Mouse (Mus musculus): ENCODE measurements around the gene Osm. TPM values are rescaled to one million over a fixed set of nuclear protein-coding genes. Genes with fewer than 3 reads are reported as not detected.

The Osm gene
- total and polyA plus RNA-seq, 2 experiments from 2014 or later: 0.10 to 0.84 TPM

GRCm38 (mm10) chr11:4276411-4276861 lies 40.2 kb downstream of the Osm start:
- Histone ChIP-seq H3K4me1 (ENCODE audit: control insufficient read depth, insufficient read depth) (peaks cover 11% of the 10 kb centered on the region), H3K9me3 (replicated peaks; ENCODE audit: control insufficient read depth, low read length) (no peaks in the 10 kb centered on the region), H3K4me2 (ENCODE audit: low read depth, low read length) (no peak overlapping the region), H3K36me3 (replicated peaks; ENCODE audit: control insufficient read depth, insufficient read depth, low read length) (no peaks in the 10 kb centered on the region), H3K27me3 (ENCODE audit: control insufficient read depth, insufficient read depth, low read length) (no peaks in the 10 kb centered on the region), H3K4me3 (ENCODE audit: low read depth, low read length) (no peak overlapping the region), H3K27ac (ENCODE audit: low read depth) (no peak overlapping the region), H3K9ac (replicated peaks; ENCODE audit: low read depth, low read length) (no peak overlapping the region)
- no peak for DNase-seq (ENCODE audit: low spot score)
- ATAC-seq (ENCODE audit: insufficient read depth, low read depth): peak; percentile 38
- no peak for TF ChIP-seq CTCF (IDR thresholded peaks at IDR 0.05; ENCODE audit: low read depth)
- no peak for TF ChIP-seq EP300 (IDR thresholded peaks at IDR 0.05; ENCODE audit: low read depth)
- WGBS: 24% methylated on average over 11 of the region's 11 CpGs

GRCm38 (mm10) chr11:4279909-4280308 lies 43.7 kb downstream of the Osm start:
- no peaks in the 10 kb centered on the region for H3K27me3 ChIP-seq (ENCODE audit: control insufficient read depth, insufficient read depth, low read length)
- no peak overlapping the region for H3K4me2 ChIP-seq (ENCODE audit: low read depth, low read length)
- ATAC-seq (ENCODE audit: insufficient read depth, low read depth): no peak
- no peak overlapping the region for H3K9ac ChIP-seq (replicated peaks; ENCODE audit: low read depth, low read length)
- no peak overlapping the region for H3K27ac ChIP-seq (ENCODE audit: low read depth)
- 42% methylated on average over 7 of the region's 7 CpGs for WGBS
- H3K36me3 ChIP-seq (replicated peaks; ENCODE audit: control insufficient read depth, insufficient read depth, low read length): no peaks in the 10 kb centered on the region
- no peak overlapping the region for H3K4me3 ChIP-seq (ENCODE audit: low read depth, low read length)
- TF ChIP-seq EP300 (IDR thresholded peaks at IDR 0.05; ENCODE audit: low read depth) (no peak), CTCF (IDR thresholded peaks at IDR 0.05; ENCODE audit: low read depth) (no peak)
- no peak for DNase-seq (ENCODE audit: low spot score)
- H3K4me1 ChIP-seq (ENCODE audit: control insufficient read depth, insufficient read depth): peaks cover 15% of the 10 kb centered on the region
- H3K9me3 ChIP-seq (replicated peaks; ENCODE audit: control insufficient read depth, low read length): no peaks in the 10 kb centered on the region

GRCm38 (mm10) chr11:4281852-4282251 lies 45.6 kb downstream of the Osm start:
- Histone ChIP-seq H3K4me2 (ENCODE audit: low read depth, low read length) (no peak overlapping the region), H3K27me3 (ENCODE audit: control insufficient read depth, insufficient read depth, low read length) (no peaks in the 10 kb centered on the region), H3K36me3 (replicated peaks; ENCODE audit: control insufficient read depth, insufficient read depth, low read length) (no peaks in the 10 kb centered on the region), H3K27ac (ENCODE audit: low read depth) (no peak overlapping the region), H3K9me3 (replicated peaks; ENCODE audit: control insufficient read depth, low read length) (no peaks in the 10 kb centered on the region), H3K9ac (replicated peaks; ENCODE audit: low read depth, low read length) (no peak overlapping the region), H3K4me1 (ENCODE audit: control insufficient read depth, insufficient read depth) (peaks cover 6% of the 10 kb centered on the region), H3K4me3 (ENCODE audit: low read depth, low read length) (no peak overlapping the region)
- no peak for TF ChIP-seq CTCF (IDR thresholded peaks at IDR 0.05; ENCODE audit: low read depth)
- no peak for TF ChIP-seq EP300 (IDR thresholded peaks at IDR 0.05; ENCODE audit: low read depth)
- no peak for DNase-seq (ENCODE audit: low spot score)
- ATAC-seq (ENCODE audit: insufficient read depth, low read depth): no peak
- 54% methylated on average over 6 of the region's 6 CpGs for WGBS

GRCm38 (mm10) chr11:4283627-4284026 lies 47.4 kb downstream of the Osm start:
- H3K27me3 ChIP-seq (ENCODE audit: control insufficient read depth, insufficient read depth, low read length): no peaks in the 10 kb centered on the region
- H3K4me1 ChIP-seq (ENCODE audit: control insufficient read depth, insufficient read depth): peaks cover 5% of the 10 kb centered on the region; the same call in 1 of the 2 replicates
- WGBS: 21% methylated on average over 4 of the region's 4 CpGs
- peak; percentile 81 for ATAC-seq (ENCODE audit: insufficient read depth, low read depth)
- H3K4me3 ChIP-seq (ENCODE audit: low read depth, low read length): no peak overlapping the region
- H3K9me3 ChIP-seq (replicated peaks; ENCODE audit: control insufficient read depth, low read length): no peaks in the 10 kb centered on the region
- no peak overlapping the region for H3K4me2 ChIP-seq (ENCODE audit: low read depth, low read length)
- no peak overlapping the region for H3K27ac ChIP-seq (ENCODE audit: low read depth)
- no peak overlapping the region for H3K9ac ChIP-seq (replicated peaks; ENCODE audit: low read depth, low read length)
- H3K36me3 ChIP-seq (replicated peaks; ENCODE audit: control insufficient read depth, insufficient read depth, low read length): no peaks in the 10 kb centered on the region
- DNase-seq (ENCODE audit: low spot score): peak; percentile 64
- TF ChIP-seq EP300 (IDR thresholded peaks at IDR 0.05; ENCODE audit: low read depth) (no peak), CTCF (IDR thresholded peaks at IDR 0.05; ENCODE audit: low read depth) (no peak)

GRCm38 (mm10) chr11:4289280-4289679 lies 53.1 kb downstream of the Osm start:
- Histone ChIP-seq H3K27ac (ENCODE audit: low read depth) (no peak overlapping the region), H3K9me3 (replicated peaks; ENCODE audit: control insufficient read depth, low read length) (no peaks in the 10 kb centered on the region), H3K4me3 (ENCODE audit: low read depth, low read length) (no peak overlapping the region), H3K4me2 (ENCODE audit: low read depth, low read length) (no peak overlapping the region), H3K27me3 (ENCODE audit: control insufficient read depth, insufficient read depth, low read length) (no peaks in the 10 kb centered on the region), H3K4me1 (ENCODE audit: control insufficient read depth, insufficient read depth) (peaks cover 24% of the 10 kb centered on the region), H3K9ac (replicated peaks; ENCODE audit: low read depth, low read length) (no peak overlapping the region), H3K36me3 (replicated peaks; ENCODE audit: control insufficient read depth, insufficient read depth, low read length) (no peaks in the 10 kb centered on the region)
- TF ChIP-seq CTCF (IDR thresholded peaks at IDR 0.05; ENCODE audit: low read depth) (no peak), EP300 (IDR thresholded peaks at IDR 0.05; ENCODE audit: low read depth) (no peak)
- DNase-seq (ENCODE audit: low spot score) (no peak), ATAC-seq (ENCODE audit: insufficient read depth, low read depth) (no peak)
- 60% methylated on average over 3 of the region's 3 CpGs for WGBS

Other genes with a start within 250 kb of the Osm start
- not detected in 2 replicates for gene Sec14l4, start 205.0 kb upstream of the Osm start, total RNA-seq (2014; rRNA removed; ENCODE audit: low replicate concordance)
- 0.14 TPM in 1 of 2 replicates, not detected in the other for gene Sec14l4, start 205.0 kb upstream of the Osm start, polyA plus RNA-seq (2015; fragmentation: Nextera tagmentation; extraction: Ambion mirVana)
- not detected in 2 replicates for gene Sec14l3, start 171.6 kb upstream of the Osm start, total RNA-seq (2014; rRNA removed; ENCODE audit: low replicate concordance)
- 0.20 and 4.0 TPM in 2 replicates for gene Sec14l3, start 171.6 kb upstream of the Osm start, polyA plus RNA-seq (2015; fragmentation: Nextera tagmentation; extraction: Ambion mirVana)
- gene Mtfp1, start 141.0 kb upstream of the Osm start, total RNA-seq (2014; rRNA removed; ENCODE audit: low replicate concordance): 47.0 and 64.0 TPM in 2 replicates
- 57.8 and 63.6 TPM in 2 replicates for gene Mtfp1, start 141.0 kb upstream of the Osm start, polyA plus RNA-seq (2015; fragmentation: Nextera tagmentation; extraction: Ambion mirVana)
- gene Sec14l2, start 113.0 kb upstream of the Osm start, total RNA-seq (2014; rRNA removed; ENCODE audit: low replicate concordance): 0.27 and 1.8 TPM in 2 replicates
- gene Sec14l2, start 113.0 kb upstream of the Osm start, polyA plus RNA-seq (2015; fragmentation: Nextera tagmentation; extraction: Ambion mirVana): 0.41 and 0.49 TPM in 2 replicates
- 21.3 and 36.1 TPM in 2 replicates for gene Rnf215, start 101.2 kb upstream of the Osm start, total RNA-seq (2014; rRNA removed; ENCODE audit: low replicate concordance)
- gene Rnf215, start 101.2 kb upstream of the Osm start, polyA plus RNA-seq (2015; fragmentation: Nextera tagmentation; extraction: Ambion mirVana): 17.4 and 17.6 TPM in 2 replicates
- 4.5 and 6.5 TPM in 2 replicates for gene Ccdc157, start 76.1 kb upstream of the Osm start, total RNA-seq (2014; rRNA removed; ENCODE audit: low replicate concordance)
- gene Ccdc157, start 76.1 kb upstream of the Osm start, polyA plus RNA-seq (2015; fragmentation: Nextera tagmentation; extraction: Ambion mirVana): 2.7 and 2.8 TPM in 2 replicates
- 14.0 and 20.6 TPM in 2 replicates for gene Sf3a1, start 76.1 kb upstream of the Osm start, total RNA-seq (2014; rRNA removed; ENCODE audit: low replicate concordance)
- 16.4 and 16.7 TPM in 2 replicates for gene Sf3a1, start 76.1 kb upstream of the Osm start, polyA plus RNA-seq (2015; fragmentation: Nextera tagmentation; extraction: Ambion mirVana)
- gene Tbc1d10a, start 49.6 kb upstream of the Osm start, total RNA-seq (2014; rRNA removed; ENCODE audit: low replicate concordance): 17.5 and 31.3 TPM in 2 replicates
- gene Tbc1d10a, start 49.6 kb upstream of the Osm start, polyA plus RNA-seq (2015; fragmentation: Nextera tagmentation; extraction: Ambion mirVana): 10.9 and 11.4 TPM in 2 replicates
- gene Castor1, start 18.2 kb upstream of the Osm start, total RNA-seq (2014; rRNA removed; ENCODE audit: low replicate concordance): 25.1 and 32.6 TPM in 2 replicates
- 8.1 and 8.4 TPM in 2 replicates for gene Castor1, start 18.2 kb upstream of the Osm start, polyA plus RNA-seq (2015; fragmentation: Nextera tagmentation; extraction: Ambion mirVana)
- gene Lif, start 21.1 kb downstream of the Osm start, total RNA-seq (2014; rRNA removed; ENCODE audit: low replicate concordance): 0.54 and 0.73 TPM in 2 replicates
- gene Lif, start 21.1 kb downstream of the Osm start, polyA plus RNA-seq (2015; fragmentation: Nextera tagmentation; extraction: Ambion mirVana): 0.32 and 0.71 TPM in 2 replicates
- 1.4 TPM in 1 of 2 replicates, not detected in the other for gene Hormad2, start 204.7 kb downstream of the Osm start, total RNA-seq (2014; rRNA removed; ENCODE audit: low replicate concordance)
- gene Hormad2, start 204.7 kb downstream of the Osm start, polyA plus RNA-seq (2015; fragmentation: Nextera tagmentation; extraction: Ambion mirVana): 0.11 TPM in 1 of 2 replicates, not detected in the other

All from heart, postnatal 0 days (tissue).